Mouse (Mus musculus): Measurements from ENCODE around the gene Mad1l1. TPM values are rescaled to one million over a fixed set of nuclear protein-coding genes. Genes with fewer than 3 reads are reported as not detected.

The Mad1l1 gene
- polyA plus RNA-seq, 1 experiment from 2014 or later: 39.1 TPM

DNA sequence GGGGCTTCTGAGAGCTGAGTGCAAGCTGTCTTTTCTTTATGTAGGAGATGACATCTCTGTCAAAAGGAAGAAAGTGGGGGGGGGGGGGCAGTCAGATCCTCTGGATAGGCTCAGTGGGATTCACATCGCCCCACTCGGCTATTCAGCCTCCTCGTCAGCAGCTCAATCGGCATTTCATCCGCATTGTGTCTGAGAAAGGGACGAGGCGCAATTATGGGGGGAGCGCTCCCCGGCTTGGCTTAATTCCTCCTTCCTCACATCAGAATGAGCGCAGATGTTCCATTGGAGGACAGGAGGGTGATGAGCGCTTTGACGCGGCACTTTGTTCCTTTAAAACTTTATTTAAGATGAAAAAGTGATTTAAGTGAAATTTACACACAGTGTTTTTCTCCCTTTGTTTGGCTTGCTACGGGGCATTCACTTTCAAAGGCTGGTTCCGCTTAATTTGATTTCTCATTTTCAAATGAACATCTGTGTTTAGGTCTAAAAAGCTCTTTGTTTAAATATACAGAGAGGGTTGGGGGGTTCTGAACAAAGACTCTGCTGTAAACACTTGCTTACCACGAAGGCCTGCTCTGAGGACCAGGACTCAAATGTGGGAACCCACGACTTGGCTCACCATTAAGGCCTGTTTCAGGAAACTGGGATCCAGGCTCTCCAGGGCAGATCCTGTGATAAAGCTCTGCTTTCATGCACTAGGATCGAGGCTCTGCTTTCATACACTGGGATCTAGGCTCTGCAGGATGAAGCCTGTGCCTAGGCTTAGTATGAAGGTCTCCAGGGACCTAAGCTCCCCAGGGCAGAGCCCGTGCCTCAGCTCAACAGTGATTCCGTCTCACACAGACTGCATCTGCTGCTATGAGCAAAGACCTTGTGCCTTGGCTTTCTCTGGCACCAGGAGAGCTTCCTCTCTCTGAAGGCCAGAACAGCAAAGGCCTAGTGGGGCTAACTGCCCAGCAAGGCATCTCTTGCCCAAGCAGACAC lies 98.0 kb downstream of the Mad1l1 start:
- H3K9me3 ChIP-seq (ENCODE audit: control insufficient read depth, low read depth, low read length): no peaks in the 10 kb centered on the region
- ATAC-seq (ENCODE audit: insufficient number of reproducible peaks, insufficient read depth, low FRiP score, low read depth): no peak
- no peaks in the 10 kb centered on the region; the same call in 1 of the 2 replicates for H3K36me3 ChIP-seq (ENCODE audit: control insufficient read depth, insufficient read depth, low read length)
- WGBS: 81% methylated on average over 20 of the region's 20 CpGs
- no peaks in the 10 kb centered on the region for H3K27me3 ChIP-seq (ENCODE audit: control insufficient read depth, insufficient read depth, low read length)
- no peaks in the 10 kb centered on the region for H3K4me1 ChIP-seq (ENCODE audit: control insufficient read depth, insufficient read depth, low read length)
- H3K4me3 ChIP-seq (ENCODE audit: low read depth, low read length): no peak overlapping the region
- no peak overlapping the region for H3K4me2 ChIP-seq (replicated peaks; ENCODE audit: low read depth, low read length)
- no peak overlapping the region for H3K27ac ChIP-seq (ENCODE audit: low read length)
- H3K9ac ChIP-seq (replicated peaks; ENCODE audit: low read depth, low read length): no peak overlapping the region

- WGBS: 75% methylated on average over 3 of the region's 3 CpGs
- no peak for ATAC-seq (ENCODE audit: insufficient number of reproducible peaks, insufficient read depth, low FRiP score, low read depth)
- H3K27ac ChIP-seq (ENCODE audit: low read length): no peak overlapping the region
- H3K4me2 ChIP-seq (replicated peaks; ENCODE audit: low read depth, low read length): no peak overlapping the region
- H3K4me3 ChIP-seq (ENCODE audit: low read depth, low read length): no peak overlapping the region
- H3K36me3 ChIP-seq (ENCODE audit: control insufficient read depth, insufficient read depth, low read length): no peaks in the 10 kb centered on the region; the same call in 1 of the 2 replicates
- no peak overlapping the region for H3K9ac ChIP-seq (replicated peaks; ENCODE audit: low read depth, low read length)
- H3K9me3 ChIP-seq (ENCODE audit: control insufficient read depth, low read depth, low read length): no peaks in the 10 kb centered on the region
- H3K4me1 ChIP-seq (ENCODE audit: control insufficient read depth, insufficient read depth, low read length): no peaks in the 10 kb centered on the region
- no peaks in the 10 kb centered on the region for H3K27me3 ChIP-seq (ENCODE audit: control insufficient read depth, insufficient read depth, low read length)
Measured at GRCm38 (mm10) chr5:140221016-140221650, 100.2 kb downstream of the Mad1l1 start.

- Histone ChIP-seq H3K4me3 (ENCODE audit: low read depth, low read length) (no peak overlapping the region), H3K9ac (replicated peaks; ENCODE audit: low read depth, low read length) (no peak overlapping the region), H3K36me3 (ENCODE audit: control insufficient read depth, insufficient read depth, low read length) (no peaks in the 10 kb centered on the region; the same call in 1 of the 2 replicates), H3K27me3 (ENCODE audit: control insufficient read depth, insufficient read depth, low read length) (no peaks in the 10 kb centered on the region), H3K4me1 (ENCODE audit: control insufficient read depth, insufficient read depth, low read length) (no peaks in the 10 kb centered on the region), H3K27ac (ENCODE audit: low read length) (no peak overlapping the region), H3K9me3 (ENCODE audit: control insufficient read depth, low read depth, low read length) (no peaks in the 10 kb centered on the region), H3K4me2 (replicated peaks; ENCODE audit: low read depth, low read length) (no peak overlapping the region)
- WGBS: 71% methylated on average over 1 of the region's 1 CpGs
- ATAC-seq (ENCODE audit: insufficient number of reproducible peaks, insufficient read depth, low FRiP score, low read depth): no peak
Measured at GRCm38 (mm10) chr5:140219252-140219651, 102.1 kb downstream of the Mad1l1 start.

- 16% methylated on average over 2 of the region's 2 CpGs for WGBS
- H3K9me3 ChIP-seq (ENCODE audit: control insufficient read depth, low read depth, low read length): no peaks in the 10 kb centered on the region
- no peak overlapping the region for H3K9ac ChIP-seq (replicated peaks; ENCODE audit: low read depth, low read length)
- no peaks in the 10 kb centered on the region; the same call in 1 of the 2 replicates for H3K36me3 ChIP-seq (ENCODE audit: control insufficient read depth, insufficient read depth, low read length)
- no peak overlapping the region for H3K27ac ChIP-seq (ENCODE audit: low read length)
- H3K4me2 ChIP-seq (replicated peaks; ENCODE audit: low read depth, low read length): no peak overlapping the region
- ATAC-seq (ENCODE audit: insufficient number of reproducible peaks, insufficient read depth, low FRiP score, low read depth): no peak
- H3K4me3 ChIP-seq (ENCODE audit: low read depth, low read length): no peak overlapping the region
- H3K4me1 ChIP-seq (ENCODE audit: control insufficient read depth, insufficient read depth, low read length): no peaks in the 10 kb centered on the region
- H3K27me3 ChIP-seq (ENCODE audit: control insufficient read depth, insufficient read depth, low read length): no peaks in the 10 kb centered on the region
Measured at GRCm38 (mm10) chr5:140217900-140218299, 103.5 kb downstream of the Mad1l1 start.

GRCm38 (mm10) chr5:140217083-140217482 lies 104.3 kb downstream of the Mad1l1 start:
- 91% methylated on average over 3 of the region's 3 CpGs for WGBS
- Histone ChIP-seq H3K27ac (ENCODE audit: low read length) (no peak overlapping the region), H3K27me3 (ENCODE audit: control insufficient read depth, insufficient read depth, low read length) (no peaks in the 10 kb centered on the region), H3K4me2 (replicated peaks; ENCODE audit: low read depth, low read length) (no peak overlapping the region), H3K36me3 (ENCODE audit: control insufficient read depth, insufficient read depth, low read length) (no peaks in the 10 kb centered on the region; the same call in 1 of the 2 replicates), H3K9me3 (ENCODE audit: control insufficient read depth, low read depth, low read length) (no peaks in the 10 kb centered on the region), H3K4me1 (ENCODE audit: control insufficient read depth, insufficient read depth, low read length) (no peaks in the 10 kb centered on the region), H3K4me3 (ENCODE audit: low read depth, low read length) (no peak overlapping the region), H3K9ac (replicated peaks; ENCODE audit: low read depth, low read length) (no peak overlapping the region)
- no peak for ATAC-seq (ENCODE audit: insufficient number of reproducible peaks, insufficient read depth, low FRiP score, low read depth)

DNA sequence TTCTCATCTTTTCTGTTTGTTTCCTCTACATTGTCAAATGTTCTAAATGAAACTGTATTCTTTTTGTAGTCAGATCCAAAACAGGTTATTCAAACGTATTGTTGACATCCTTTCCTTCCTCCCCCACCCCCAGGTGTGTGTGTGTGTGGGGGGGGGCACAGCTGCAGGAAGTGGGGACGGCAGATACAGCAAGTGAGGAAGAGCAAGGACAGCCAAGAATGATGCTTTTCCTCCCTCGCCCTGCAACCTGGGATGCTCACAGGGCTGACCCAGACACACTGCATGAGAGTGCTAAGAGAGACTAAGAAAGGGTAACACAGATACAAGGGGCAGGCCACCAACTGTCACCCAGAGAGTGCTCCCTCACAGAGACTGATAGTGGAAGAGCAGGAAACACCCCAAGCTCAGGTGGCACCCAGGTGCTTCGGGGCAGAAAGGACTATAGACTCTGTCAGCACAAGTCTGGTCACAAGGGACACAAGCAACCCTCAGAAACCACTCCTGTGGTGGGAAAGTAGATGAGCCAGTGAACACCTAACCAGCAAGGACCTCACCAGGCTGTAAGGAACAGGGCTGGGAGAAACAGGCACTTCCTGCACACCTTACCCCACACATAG lies 105.8 kb downstream of the Mad1l1 start:
- Histone ChIP-seq H3K27ac (ENCODE audit: low read length) (no peak overlapping the region), H3K36me3 (ENCODE audit: control insufficient read depth, insufficient read depth, low read length) (no peaks in the 10 kb centered on the region), H3K9ac (replicated peaks; ENCODE audit: low read depth, low read length) (no peak overlapping the region), H3K9me3 (ENCODE audit: control insufficient read depth, low read depth, low read length) (no peaks in the 10 kb centered on the region), H3K4me3 (ENCODE audit: low read depth, low read length) (no peak overlapping the region), H3K27me3 (ENCODE audit: control insufficient read depth, insufficient read depth, low read length) (no peaks in the 10 kb centered on the region), H3K4me1 (ENCODE audit: control insufficient read depth, insufficient read depth, low read length) (no peaks in the 10 kb centered on the region), H3K4me2 (replicated peaks; ENCODE audit: low read depth, low read length) (no peak overlapping the region)
- ATAC-seq (ENCODE audit: insufficient number of reproducible peaks, insufficient read depth, low FRiP score, low read depth): no peak
- 82% methylated on average over 4 of the region's 4 CpGs for WGBS

DNA sequence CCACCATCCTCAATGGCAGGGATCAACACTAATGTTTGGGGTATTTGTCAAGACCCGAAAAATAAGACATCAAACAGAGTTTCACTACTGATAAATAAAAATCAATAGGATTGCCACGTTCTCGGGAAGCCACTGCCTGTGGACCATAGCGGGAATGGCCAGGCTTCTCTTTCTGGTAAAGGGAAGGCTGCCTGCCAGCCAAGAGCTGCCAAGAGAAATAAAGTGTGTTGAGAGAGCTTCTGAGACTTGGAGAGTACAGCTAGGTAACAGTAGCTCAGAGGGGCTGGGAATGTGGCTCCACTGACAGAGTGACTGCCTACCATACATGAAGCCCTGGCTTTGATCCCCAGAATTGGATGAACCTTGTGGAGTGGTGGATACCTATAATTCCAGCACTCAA lies 108.4 kb downstream of the Mad1l1 start:
- WGBS: 78% methylated on average over 4 of the region's 4 CpGs

GRCm38 (mm10) chr5:140210417-140211184 lies 110.8 kb downstream of the Mad1l1 start:
- H3K36me3 ChIP-seq (ENCODE audit: control insufficient read depth, insufficient read depth, low read length): no peaks in the 10 kb centered on the region
- WGBS: 71% methylated on average over 6 of the region's 6 CpGs

More for the DNA sequence above, 108.4 kb downstream of the Mad1l1 start:
- H3K4me1 ChIP-seq (ENCODE audit: control insufficient read depth, insufficient read depth, low read length): no peaks in the 10 kb centered on the region; the same call in 1 of the 2 replicates
- H3K27ac ChIP-seq (ENCODE audit: low read length): no peak overlapping the region
- H3K36me3 ChIP-seq (ENCODE audit: control insufficient read depth, insufficient read depth, low read length): no peaks in the 10 kb centered on the region
- no peaks in the 10 kb centered on the region for H3K9me3 ChIP-seq (ENCODE audit: control insufficient read depth, low read depth, low read length)
- H3K4me3 ChIP-seq (ENCODE audit: low read depth, low read length): no peak overlapping the region
- no peak for ATAC-seq (ENCODE audit: insufficient number of reproducible peaks, insufficient read depth, low FRiP score, low read depth)
- H3K9ac ChIP-seq (replicated peaks; ENCODE audit: low read depth, low read length): no peak overlapping the region
- H3K27me3 ChIP-seq (ENCODE audit: control insufficient read depth, insufficient read depth, low read length): no peaks in the 10 kb centered on the region
- H3K4me2 ChIP-seq (replicated peaks; ENCODE audit: low read depth, low read length): no peak overlapping the region

More at GRCm38 (mm10) chr5:140210417-140211184, 110.8 kb downstream of the Mad1l1 start:
- Histone ChIP-seq H3K4me3 (ENCODE audit: low read depth, low read length) (no peak overlapping the region), H3K27me3 (ENCODE audit: control insufficient read depth, insufficient read depth, low read length) (no peaks in the 10 kb centered on the region), H3K9ac (replicated peaks; ENCODE audit: low read depth, low read length) (no peak overlapping the region), H3K9me3 (ENCODE audit: control insufficient read depth, low read depth, low read length) (no peaks in the 10 kb centered on the region), H3K4me1 (ENCODE audit: control insufficient read depth, insufficient read depth, low read length) (no peaks in the 10 kb centered on the region; the same call in 1 of the 2 replicates), H3K4me2 (replicated peaks; ENCODE audit: low read depth, low read length) (no peak overlapping the region), H3K27ac (ENCODE audit: low read length) (no peak overlapping the region)
- no peak for ATAC-seq (ENCODE audit: insufficient number of reproducible peaks, insufficient read depth, low FRiP score, low read depth)

All from stomach, embryonic 14.5 days (tissue).